Mouse (Mus musculus): ENCODE results near the gene Cabp4.
"Not testable (repeated sequence)": the region's sequence is repeated elsewhere in the genome, so short reads cannot be mapped to it uniquely, and the experiment has no call there.

Gene Cabp4

GRCm38 (mm10) chr19:4125268-4125667 lies 18.6 kb downstream of the Cabp4 start:
- DNase-seq (ENCODE audit: low read depth, low spot score), result not testable (repeated sequence)

GRCm38 (mm10) chr19:4124432-4124831 lies 19.4 kb downstream of the Cabp4 start:
- DNase-seq (ENCODE audit: low read depth, low spot score), result no peak

- DNase-seq (ENCODE audit: low read depth, low spot score), result peak; percentile 43
Measured at GRCm38 (mm10) chr19:4122411-4123370, 21.1 kb downstream of the Cabp4 start.

- DNase-seq (ENCODE audit: low read depth, low spot score), result not testable (repeated sequence)
Measured at GRCm38 (mm10) chr19:4121896-4122295, 21.9 kb downstream of the Cabp4 start.

- DNase-seq (ENCODE audit: low read depth, low spot score), result peak; percentile 99
Measured at GRCm38 (mm10) chr19:4121097-4121805, 22.6 kb downstream of the Cabp4 start.

- DNase-seq (ENCODE audit: low read depth, low spot score), result peak; percentile 52
Measured at GRCm38 (mm10) chr19:4120496-4120895, 23.3 kb downstream of the Cabp4 start.

- peak; percentile 91 for DNase-seq (ENCODE audit: low read depth, low spot score)
Measured at GRCm38 (mm10) chr19:4119716-4120487, 23.9 kb downstream of the Cabp4 start.

GRCm38 (mm10) chr19:4118350-4118749 lies 25.5 kb downstream of the Cabp4 start:
- DNase-seq (ENCODE audit: low read depth, low spot score), result no peak

GRCm38 (mm10) chr19:4117006-4117405 lies 26.8 kb downstream of the Cabp4 start:
- DNase-seq (ENCODE audit: low read depth, low spot score), result peak; percentile 50

GRCm38 (mm10) chr19:4115816-4116215 lies 28.0 kb downstream of the Cabp4 start:
- no peak for DNase-seq (ENCODE audit: low read depth, low spot score)

GRCm38 (mm10) chr19:4115144-4115543 lies 28.7 kb downstream of the Cabp4 start:
- DNase-seq (ENCODE audit: low read depth, low spot score), result no peak

GRCm38 (mm10) chr19:4114551-4114950 lies 29.3 kb downstream of the Cabp4 start:
- DNase-seq (ENCODE audit: low read depth, low spot score), result no peak

- DNase-seq (ENCODE audit: low read depth, low spot score), result peak; percentile 76
Measured at GRCm38 (mm10) chr19:4113806-4114230, 30.0 kb downstream of the Cabp4 start.

GRCm38 (mm10) chr19:4113186-4113805 lies 30.5 kb downstream of the Cabp4 start:
- DNase-seq (ENCODE audit: low read depth, low spot score), result peak; percentile 48

- peak; percentile 7 for DNase-seq (ENCODE audit: low read depth, low spot score)
Measured at GRCm38 (mm10) chr19:4112063-4112960, 31.5 kb downstream of the Cabp4 start.

GRCm38 (mm10) chr19:4108535-4108934 lies 35.3 kb downstream of the Cabp4 start:
- no peak for DNase-seq (ENCODE audit: low read depth, low spot score)

- DNase-seq (ENCODE audit: low read depth, low spot score), result no peak
Measured at GRCm38 (mm10) chr19:4106654-4107053, 37.2 kb downstream of the Cabp4 start.

GRCm38 (mm10) chr19:4104675-4105194 lies 39.1 kb downstream of the Cabp4 start:
- no peak for DNase-seq (ENCODE audit: low read depth, low spot score)

- no peak for DNase-seq (ENCODE audit: low read depth, low spot score)
Measured at GRCm38 (mm10) chr19:4103792-4104191, 40.0 kb downstream of the Cabp4 start.

GRCm38 (mm10) chr19:4103294-4103693 lies 40.5 kb downstream of the Cabp4 start:
- no peak for DNase-seq (ENCODE audit: low read depth, low spot score)

All from CD4-positive, CD25-positive, alpha-beta regulatory T cell, adult 2 months (primary cell).